Mouse (Mus musculus) stomach, adult 2 months (tissue): ENCODE measurements around the gene Gm20695. TPM values are rescaled to one million over a fixed set of nuclear protein-coding genes. Genes with fewer than 3 reads are reported as not detected.

Source experiments
- polyA plus RNA-seq: library from polyadenylated mRNA; depleted of rRNA; stranded (reverse); fragments of >200 nt; gene quantifications from 2 replicates; pipeline ENCODE4 v1.2.3, GENCODE M21; 2012; rRNA removed

Gene Gm20695
- not detected in 2 replicates for polyA plus RNA-seq

GRCm38 (mm10) chr16:3884201-3885064 is at the start of gene Gm20695, which contains the start of gene Zfp597:
Gene Gm20695 (plus strand): TSS chr16:3884648.
Gene Zfp597 (minus strand): TSS chr16:3884561.

GRCm38 (mm10) chr16:3846711-3847518 is 37.5 kb upstream of the Gm20695 start, which contains the start of gene Zfp174:
Gene Zfp174 (plus strand): TSS chr16:3847268.

GRCm38 (mm10) chr16:3872216-3873047 is 12.0 kb upstream of the Gm20695 start, which contains the start of gene Naa60:
Gene Naa60 (plus strand): TSS chr16:3872375.

GRCm38 (mm10) chr16:3908537-3909111 is 24.2 kb downstream of the Gm20695 start, which contains the start of the genes 1700037C18Rik and Cluap1:
Gene 1700037C18Rik (minus strand): TSS chr16:3908689.
Gene Cluap1 (plus strand): TSS chr16:3908801.

Other genes with a start within 250 kb of the Gm20695 start
- 0.05 and 0.13 TPM in 2 replicates for gene Mefv, start 166.6 kb upstream of the Gm20695 start, polyA plus RNA-seq
- gene Zfp263, start 140.6 kb upstream of the Gm20695 start, polyA plus RNA-seq = 2.3 and 2.7 TPM in 2 replicates
- not detected in 2 replicates for gene Olfr15, start 53.8 kb upstream of the Gm20695 start, polyA plus RNA-seq
- gene Zfp174, start 37.4 kb upstream of the Gm20695 start, polyA plus RNA-seq = 0.26 and 0.38 TPM in 2 replicates
- 30.6 and 34.5 TPM in 2 replicates for gene Naa60, start 12.3 kb upstream of the Gm20695 start, polyA plus RNA-seq
- 0.62 and 0.76 TPM in 2 replicates for gene Zfp597, start 87 bp upstream of the Gm20695 start, polyA plus RNA-seq
- gene 1700037C18Rik, start 24.0 kb downstream of the Gm20695 start, polyA plus RNA-seq = 5.5 and 11.8 TPM in 2 replicates
- 1.4 and 1.9 TPM in 2 replicates for gene Cluap1, start 24.2 kb downstream of the Gm20695 start, polyA plus RNA-seq
- 0.81 and 1.8 TPM in 2 replicates for gene Nlrc3, start 92.0 kb downstream of the Gm20695 start, polyA plus RNA-seq
- gene Slx4, start 119.1 kb downstream of the Gm20695 start, polyA plus RNA-seq = 4.7 and 6.4 TPM in 2 replicates
- 0.08 and 0.14 TPM in 2 replicates for gene Dnase1, start 152.3 kb downstream of the Gm20695 start, polyA plus RNA-seq
- gene Trap1, start 193.2 kb downstream of the Gm20695 start, polyA plus RNA-seq = 29.0 and 40.5 TPM in 2 replicates